Mouse (Mus musculus) 3T3-L1 (cell line): ENCODE data around the gene Hist3h2a.

ENCODE experiments used
- DNase-seq: peaks from one replicate; pipeline ENCODE4 v3.0.0-alpha.2; 2015; ENCODE audit warnings: low read depth, low spot score

Gene Hist3h2a

DNA sequence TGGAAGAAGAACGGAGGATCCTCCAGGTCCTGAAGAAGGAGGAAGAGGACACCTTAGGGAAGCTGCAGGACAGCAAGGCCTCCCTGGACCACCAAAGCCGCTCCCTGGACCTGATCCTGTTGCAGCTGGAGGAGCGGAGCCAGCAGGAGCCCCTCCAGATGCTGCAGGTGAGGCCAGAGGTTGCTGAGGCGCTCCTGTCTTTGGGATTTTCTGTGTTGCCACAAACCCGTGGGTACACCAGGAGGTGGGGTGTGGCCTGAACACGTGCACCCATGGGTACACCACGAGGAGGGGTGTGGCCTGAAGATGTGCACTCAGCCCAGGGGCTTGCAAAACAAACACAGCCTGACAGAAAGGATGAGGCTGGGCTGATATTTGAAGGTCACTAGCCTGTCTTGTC lies 14.1 kb downstream of the Hist3h2a start:
- no peak for DNase-seq

DNA sequence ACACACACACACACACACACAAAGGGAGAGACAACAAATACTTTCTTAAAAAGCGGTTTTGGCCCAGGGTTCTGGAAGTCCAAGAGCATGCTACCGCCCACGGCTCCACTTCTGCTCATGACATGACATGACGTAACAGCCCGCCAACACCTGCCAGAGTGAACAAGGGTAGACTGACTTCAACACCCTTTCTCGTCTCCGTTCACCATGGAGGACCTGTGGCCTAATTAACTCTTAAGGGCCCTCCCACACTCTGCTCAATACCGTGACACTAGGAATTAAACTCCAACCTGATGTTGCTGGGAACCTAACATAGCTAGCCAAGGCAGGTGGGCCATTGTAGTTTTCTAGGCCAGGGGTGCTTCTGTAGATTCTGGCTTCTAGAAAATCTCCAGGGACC lies 14.5 kb downstream of the Hist3h2a start:
- no peak for DNase-seq

DNA sequence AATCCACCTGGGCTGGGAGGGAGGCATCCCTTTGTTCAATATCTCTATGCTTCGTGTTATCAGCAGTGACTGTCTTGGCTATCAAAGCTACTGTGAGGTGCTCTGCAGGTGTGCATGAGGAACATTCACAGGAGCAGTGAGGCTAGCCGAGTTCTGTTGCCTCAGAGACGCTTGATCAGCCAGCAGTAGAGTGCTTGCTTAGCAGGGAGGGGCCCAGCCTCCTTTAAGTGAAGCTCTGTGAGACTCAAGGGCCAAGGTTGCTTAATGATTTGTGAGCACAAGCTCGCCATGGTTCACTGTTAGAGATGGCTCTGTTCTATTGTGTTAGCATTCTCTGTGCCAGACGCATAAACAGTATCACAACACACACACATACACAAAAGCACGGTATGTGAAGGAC lies 15.2 kb downstream of the Hist3h2a start:
- no peak for DNase-seq

DNA sequence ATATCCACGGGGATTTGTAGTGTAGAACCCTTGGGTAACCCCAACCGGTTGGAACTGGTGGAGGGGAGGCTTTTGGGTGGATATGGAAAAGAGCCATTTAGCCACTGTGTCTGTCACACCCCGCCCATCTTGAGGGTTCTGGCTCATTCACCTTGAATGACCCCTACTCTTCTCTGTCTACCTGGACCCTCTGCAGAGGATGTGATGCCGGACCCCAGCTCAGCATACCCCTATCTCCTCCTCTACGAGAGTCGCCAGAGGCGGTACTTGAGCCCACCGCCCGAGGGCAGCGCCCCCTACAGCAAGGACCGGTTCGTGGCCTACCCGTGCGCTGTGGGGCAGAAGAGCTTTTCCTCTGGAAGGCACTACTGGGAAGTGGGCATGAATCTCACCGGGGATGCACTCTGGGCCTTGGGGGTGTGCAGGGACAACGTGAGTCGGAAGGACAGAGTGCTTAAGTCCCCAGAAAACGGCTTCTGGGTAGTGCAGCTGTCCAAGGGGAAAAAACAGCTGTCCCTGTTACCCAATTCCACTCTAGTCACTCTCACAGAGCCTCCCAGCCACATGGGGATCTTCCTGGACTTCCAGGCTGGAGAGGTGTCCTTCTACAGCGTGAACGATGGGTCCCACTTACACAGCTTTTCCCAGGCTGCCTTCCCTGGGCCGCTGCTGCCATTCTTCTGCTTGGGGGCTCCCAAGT lies 16.5 kb downstream of the Hist3h2a start:
- no peak for DNase-seq

DNA sequence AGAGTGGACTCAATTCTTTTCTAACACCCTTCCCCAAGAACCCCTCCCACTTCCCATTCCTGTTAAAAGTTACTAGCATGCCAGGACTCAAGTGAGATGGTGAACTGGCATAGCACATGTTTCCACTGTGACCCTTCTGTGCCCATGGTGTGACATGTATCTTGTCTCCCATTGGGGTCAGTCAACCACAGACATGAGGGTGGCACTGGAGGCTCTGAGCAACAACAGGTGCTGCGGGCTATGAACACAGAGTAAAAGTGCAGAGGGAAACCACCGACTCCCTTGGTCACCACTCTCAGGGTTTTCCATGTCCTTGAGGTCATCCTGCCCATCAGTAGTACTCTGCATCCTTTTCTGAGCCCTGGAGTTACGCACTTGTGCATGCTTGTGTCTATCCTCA lies 17.3 kb downstream of the Hist3h2a start:
- DNase-seq = no peak

DNA sequence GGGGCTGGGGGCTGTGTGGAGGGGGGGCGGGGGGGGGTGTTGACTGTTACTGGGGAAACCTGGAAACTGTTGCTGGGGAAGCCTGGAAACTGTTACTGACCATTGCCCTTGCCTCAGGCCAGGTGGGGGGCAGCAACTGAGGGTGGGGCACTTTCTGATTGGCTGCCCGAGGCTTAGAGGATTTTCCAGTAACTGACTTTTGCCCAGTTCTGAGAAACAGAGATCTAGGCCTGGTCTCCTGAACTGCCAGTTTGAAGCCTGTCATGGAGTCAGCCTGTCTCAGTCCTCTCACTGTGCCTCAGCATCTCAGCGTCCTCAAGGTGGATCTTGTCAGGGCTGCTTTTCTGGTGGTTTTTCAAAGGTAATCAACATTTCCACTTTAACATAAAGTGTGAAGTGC lies 19.9 kb downstream of the Hist3h2a start:
- DNase-seq = no peak

DNA sequence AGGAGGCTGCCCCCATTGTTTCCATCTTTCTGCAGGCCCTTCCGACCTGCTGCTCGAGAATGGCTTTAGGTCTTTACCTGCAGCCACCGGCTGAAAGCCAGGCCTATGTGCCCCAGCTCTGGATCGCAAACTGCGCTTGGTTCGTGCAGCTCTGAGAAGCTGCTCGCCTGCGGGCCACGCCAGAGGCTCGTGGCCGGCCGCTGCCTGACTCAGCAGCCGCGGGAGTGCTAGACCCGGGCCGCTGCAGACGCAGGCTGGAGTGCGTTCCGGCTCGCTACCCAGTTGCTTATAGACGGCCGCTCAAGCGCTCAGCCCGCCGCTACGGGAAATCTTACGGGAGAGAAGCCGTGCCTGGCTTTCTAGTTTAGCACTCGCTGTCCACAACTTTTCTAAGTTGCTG lies 22.7 kb downstream of the Hist3h2a start:
- peak; percentile 48 for DNase-seq

DNA sequence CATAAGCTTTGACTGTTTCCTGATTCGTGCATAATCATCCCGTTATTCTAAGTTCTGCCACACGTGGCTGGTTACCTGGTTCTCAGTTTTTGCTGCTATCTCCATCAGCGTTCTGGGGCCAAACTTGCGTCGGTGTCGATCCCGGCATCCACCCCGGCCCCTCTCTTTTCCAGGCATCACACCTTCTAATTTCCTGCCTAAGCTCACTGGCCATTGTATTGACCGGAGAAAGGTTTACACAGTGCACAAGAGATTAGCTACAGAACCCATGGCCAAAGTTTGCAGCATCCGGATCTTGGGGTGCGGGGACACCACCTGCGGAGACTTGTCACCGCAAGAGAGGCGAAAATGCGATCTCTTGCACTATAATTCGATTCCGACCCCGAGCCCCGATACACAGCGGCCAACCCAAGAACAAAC lies 23.1 kb downstream of the Hist3h2a start:
- no peak for DNase-seq

DNA sequence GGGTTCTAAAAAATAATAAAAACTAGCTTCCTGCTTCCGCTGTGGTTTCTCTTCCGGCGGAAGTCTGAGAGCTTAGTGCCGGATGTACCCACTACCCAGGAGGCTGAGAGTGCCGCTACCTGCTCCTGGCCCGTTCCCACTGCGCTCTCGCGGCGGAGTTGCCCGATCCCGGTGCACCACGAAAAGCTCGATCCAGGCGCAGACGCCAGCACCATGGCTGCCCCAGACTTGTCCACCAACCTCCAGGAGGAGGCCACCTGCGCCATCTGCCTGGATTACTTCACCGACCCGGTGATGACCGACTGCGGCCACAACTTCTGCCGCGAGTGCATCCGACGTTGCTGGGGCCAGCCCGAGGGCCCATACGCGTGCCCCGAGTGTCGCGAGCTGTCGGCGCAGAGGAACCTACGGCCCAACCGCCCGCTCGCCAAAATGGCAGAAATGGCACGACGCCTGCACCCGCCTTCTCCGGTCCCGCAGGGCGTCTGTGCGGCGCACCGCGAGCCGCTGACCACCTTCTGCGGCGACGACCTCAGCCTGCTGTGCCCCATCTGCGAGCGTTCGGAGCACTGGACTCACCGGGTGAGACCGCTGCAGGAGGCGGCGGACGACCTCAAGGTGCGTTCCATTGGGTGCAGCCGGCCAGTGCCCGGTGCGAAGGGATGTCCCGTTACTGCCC lies 23.7 kb downstream of the Hist3h2a start, which contains the start of gene Trim11:
Trim11 (plus strand) TSS at position 67 of the 679 bp plus-strand sequence.
- peak; percentile 79 for DNase-seq

DNA sequence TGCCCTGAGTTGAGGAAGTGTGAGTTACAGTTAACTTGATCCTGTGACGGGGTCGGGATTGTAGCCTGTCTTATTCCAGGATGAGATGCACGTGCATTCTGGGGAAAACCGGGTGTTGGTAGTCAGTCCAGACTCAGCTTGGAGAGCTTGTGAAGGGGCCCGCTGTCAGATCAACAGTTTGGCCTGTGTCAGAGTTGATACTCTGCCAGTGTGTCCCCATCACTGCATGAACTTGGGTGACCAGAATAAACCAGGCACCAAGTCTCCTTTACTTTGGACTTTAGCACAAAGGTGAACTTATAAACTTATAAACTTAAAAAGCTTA lies 24.2 kb downstream of the Hist3h2a start:
- DNase-seq = peak; percentile 43

DNA sequence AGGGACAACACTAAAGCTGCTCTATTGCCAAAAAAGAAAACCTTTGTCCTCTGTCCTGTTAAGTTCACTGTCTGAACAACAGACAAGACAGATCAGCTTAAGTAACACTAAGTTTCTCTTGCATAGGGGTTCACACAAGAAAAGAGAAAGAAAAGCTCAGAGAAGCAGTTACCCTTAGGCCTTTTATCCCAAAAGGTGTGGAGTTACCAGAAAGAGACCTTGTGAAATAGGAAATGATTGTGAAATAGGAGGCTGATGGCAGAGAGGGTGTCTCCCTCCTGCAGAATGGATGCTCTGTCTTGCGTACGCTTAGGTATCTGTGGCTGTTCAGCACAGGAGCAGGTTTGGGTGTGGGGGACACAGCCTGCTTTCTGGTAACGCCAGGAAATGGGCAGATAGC lies 24.7 kb downstream of the Hist3h2a start:
- DNase-seq = peak; percentile 27

DNA sequence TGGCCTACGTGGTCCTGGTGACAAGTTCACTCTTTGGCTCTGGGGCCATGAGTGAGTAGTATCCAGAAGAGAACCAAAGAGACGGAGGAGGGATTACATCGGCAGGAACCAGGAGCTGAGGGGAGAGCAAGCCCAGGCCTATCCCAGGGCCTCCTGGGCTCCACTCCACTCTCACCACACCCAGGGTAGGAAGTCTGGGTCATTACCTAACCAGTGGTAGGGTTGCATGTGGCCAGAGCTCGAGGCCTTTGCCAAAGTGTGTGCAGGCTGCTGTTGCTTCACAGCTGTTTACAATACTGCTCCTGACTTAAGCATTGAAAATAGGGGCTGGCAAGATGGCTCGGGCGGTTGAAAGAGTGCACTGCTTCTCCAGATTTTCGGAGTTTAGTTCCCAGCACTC lies 25.2 kb downstream of the Hist3h2a start:
- DNase-seq = peak; percentile 65

DNA sequence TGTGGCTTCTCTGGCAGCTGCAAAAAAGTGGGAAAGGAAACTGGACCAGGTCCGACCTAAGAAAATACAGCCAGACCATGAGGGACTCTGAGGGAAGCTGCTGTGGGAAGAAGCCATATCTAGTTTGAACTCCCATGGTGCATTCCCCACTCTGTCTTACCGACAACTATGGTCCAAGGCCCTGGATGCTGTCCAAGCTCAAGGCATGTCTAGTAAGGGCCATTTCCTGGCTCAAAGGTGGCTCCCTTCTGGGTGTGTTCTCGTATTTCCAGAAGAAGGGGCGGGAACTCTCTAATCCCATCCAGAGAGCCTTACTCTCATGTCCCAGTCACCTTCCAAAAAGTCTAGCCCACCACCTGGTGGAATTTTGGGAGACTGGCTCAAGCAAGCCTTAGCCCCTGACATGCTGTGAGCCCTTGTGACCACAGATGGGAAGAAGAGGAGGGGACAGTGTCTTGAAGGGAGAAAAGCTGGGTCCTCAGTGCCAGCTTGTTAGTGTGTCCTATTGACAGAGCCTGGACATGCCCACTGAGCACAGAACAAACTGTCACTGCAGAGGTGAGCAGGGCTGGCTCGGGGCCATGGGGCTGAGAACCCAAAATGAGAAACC lies 26.0 kb downstream of the Hist3h2a start:
- peak; percentile 40 for DNase-seq

DNA sequence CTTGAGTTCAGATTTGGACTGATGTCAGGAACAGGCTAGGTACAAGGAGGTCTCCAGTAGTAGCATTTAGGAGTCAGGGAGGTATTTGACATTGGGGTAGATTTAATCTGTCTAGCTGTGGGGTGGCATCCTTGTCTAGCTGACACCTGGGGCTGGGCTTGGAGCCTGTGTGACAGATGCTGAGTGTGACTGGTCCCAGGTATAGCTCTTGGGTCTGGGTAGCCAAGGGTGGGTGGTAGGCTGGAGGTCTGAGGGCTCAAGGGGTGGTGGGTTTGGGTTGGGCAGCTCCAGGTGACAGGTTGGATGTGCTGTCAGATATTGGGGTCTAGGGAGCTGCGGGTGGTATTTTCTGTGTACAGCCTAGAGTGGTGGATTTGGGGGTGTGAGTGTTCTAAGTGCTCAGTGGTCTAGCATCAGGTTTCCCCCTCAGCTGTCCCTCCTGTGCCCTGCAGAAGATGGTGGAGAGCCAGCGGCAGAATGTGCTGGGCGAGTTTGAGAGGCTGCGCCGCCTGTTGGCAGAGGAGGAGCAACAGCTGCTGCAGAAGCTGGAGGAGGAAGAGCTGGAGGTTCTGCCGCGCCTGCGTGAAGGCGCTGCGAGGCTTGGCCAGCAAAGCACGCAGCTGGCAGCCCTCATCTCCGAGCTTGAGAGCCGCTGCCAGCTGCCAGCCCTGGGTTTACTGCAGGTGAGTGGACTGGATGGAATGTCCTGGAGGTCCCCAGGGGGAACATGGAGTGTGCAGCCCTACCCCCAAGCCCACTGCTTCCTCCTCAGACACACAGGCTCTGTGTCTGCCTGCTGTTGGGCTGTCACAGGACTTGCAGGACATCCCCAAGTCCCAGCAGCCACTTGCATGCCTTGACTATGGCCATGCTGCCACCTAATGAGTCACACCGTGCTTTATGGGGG lies 27.3 kb downstream of the Hist3h2a start:
- DNase-seq = no peak

DNA sequence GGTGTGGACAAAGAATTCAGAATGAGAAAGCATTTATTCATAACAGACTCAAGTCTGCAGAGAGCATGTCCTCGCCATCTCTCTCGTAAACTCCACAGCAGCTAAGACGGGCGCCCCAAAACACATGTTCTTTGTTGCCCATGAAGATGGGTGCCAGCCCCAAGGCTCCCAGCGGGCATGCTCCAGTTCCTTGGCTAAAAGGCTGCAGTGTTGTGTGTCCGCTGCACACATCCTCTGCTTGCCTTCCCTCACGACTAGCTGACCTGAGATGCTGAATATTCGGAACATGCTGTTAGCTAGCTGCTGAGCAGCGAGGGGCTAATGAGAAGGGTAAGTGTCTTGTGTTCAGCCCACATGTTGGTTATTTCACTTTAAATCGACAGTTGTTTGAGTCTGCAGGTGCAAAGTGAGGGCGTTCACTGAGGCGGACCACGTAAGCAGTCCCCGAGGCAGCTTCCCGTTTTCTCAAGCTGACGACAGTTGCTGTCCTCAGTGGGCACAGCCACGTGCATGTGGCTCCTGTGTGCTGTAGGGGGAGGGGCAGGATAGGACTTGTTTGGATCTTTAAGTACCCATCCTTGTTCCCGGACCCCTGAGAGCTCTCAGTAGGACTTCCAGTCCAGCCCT lies 28.1 kb downstream of the Hist3h2a start:
- no peak for DNase-seq

DNA sequence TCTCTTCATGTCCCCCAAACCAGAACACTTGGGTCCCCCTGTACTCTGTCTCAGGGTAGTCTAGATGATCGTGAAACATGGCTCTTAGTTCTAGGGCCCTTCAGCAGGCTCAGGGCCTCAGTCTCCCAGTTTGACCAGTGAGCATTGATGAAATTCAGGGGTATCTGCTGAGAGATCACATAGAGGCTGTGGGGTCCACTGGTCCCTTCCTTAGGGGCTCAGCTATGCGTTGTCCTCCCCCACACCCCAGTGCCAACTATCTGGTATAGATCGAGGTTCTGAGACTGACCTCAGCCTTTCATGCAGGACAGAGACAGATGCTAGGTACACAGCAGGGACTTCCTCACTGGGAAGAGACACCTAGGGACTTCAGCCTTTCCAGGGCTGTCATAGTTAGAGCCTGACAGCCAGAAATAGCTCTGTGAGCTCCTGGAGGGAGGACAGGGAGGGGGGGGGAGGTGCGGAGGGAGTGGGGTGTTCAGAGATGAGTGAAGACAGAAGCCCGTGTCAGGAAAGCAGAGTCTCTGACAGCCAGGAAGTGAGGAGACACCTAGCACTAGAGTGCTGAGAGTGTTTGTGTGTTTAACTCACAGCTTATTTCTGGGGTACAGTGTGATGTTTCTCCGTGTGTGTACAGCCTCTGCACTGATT lies 29.3 kb downstream of the Hist3h2a start:
- no peak for DNase-seq

DNA sequence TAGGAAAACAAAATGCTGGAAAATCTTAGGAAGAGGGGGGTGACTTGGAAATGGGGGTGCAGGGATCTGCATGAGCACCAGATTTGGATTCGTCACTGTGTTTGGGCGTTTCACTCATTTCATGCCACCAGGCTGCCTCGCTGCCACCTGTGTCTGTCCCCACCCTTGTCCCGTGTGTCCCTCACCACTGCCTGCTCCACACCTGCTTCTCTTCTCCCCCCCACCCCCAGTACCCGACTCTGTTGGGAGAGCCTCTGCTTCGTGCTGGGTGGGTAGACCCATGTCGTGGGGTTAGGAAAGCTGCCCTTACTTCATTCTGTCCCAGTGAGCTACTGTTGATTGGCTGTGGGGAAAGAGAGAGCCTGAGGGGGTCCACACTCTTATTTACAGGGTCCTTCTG lies 30.2 kb downstream of the Hist3h2a start:
- DNase-seq = no peak

DNA sequence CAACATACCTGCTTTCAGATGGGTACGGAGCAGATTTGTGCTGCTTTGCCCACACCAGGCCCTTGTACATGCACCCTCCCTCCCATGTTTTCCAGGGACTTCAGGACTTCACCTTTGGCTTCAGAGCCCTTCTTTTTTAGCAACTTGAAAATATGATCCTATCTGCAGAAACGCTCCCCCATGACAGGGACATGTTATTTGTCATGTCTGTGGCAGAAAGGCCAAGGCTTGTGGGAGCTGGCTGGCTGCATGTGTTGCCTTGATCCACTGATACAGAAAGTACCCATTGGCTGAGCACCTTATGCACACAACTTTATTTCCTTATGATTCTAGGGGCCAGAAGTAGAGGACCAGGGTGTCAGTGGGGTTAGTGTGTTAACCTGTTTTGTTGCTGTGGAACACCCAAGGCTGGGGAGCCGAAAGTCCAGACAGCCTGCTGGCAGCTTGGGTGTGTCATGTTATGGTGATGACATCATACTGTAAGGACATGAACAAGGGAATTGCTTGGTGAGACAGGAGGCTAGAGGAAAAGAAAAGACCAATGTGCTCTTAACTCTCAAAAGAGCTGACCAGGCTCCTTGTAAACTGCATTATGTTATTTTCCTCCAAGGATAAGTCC lies 30.9 kb downstream of the Hist3h2a start:
- DNase-seq = no peak

DNA sequence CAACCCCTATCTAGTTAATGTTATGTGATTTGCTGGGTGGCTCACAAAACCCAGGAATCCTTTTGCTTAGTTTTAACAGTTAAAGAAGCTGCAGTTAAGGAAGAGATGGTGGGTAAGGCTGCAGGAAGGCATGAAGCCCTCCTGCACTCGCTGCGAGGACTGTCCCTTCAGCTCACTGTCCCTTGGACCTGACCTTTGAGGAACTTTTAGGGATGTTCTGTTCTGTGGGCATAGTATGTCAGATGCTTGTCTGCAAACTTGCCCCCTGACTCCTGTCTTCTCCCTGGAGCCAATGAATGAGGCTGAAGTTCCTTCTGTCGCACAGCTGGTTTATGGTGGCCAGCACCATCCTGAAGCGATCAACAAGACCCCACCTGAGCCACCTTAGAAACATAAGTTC lies 34.7 kb downstream of the Hist3h2a start:
- no peak for DNase-seq

DNA sequence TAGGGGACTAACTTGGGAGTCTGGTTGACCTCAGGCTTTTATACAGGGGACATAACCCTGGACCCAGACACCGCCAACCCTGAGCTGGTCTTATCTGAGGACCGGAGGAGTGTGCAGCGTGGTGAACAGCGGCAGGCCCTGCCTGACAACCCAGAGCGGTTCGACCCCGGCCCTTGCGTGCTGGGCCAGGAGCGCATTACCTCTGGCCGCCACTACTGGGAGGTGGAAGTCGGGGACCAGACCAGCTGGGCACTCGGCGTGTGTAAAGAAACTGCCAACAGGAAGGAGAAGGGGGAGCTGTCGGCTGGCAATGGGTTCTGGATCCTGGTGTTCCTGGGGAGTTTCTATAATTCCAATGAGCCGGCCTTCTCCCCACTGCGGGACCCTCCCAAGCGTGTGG lies 35.7 kb downstream of the Hist3h2a start:
- no peak for DNase-seq

DNA sequence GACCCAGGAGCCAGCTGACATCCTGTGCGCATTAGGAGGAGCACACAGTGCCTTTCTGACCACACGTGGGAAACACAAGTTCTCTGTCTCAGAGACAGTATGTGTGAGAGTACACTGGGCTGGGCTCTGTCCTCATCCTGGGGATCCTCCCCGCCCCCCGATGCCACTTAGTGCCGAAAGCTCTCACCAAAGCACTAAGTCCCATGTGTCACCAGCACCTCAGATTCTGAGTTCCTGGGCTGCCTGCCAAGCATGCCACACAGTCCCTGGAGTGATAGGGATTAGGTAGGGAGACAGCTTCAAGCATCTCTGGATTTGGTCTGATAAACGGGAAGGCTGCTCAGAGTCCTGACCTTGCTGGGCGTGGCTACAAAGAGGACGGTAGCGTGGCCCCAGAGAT lies 36.3 kb downstream of the Hist3h2a start:
- no peak for DNase-seq
